Mouse (Mus musculus): ENCODE measurements around the gene Ski.

Ski gene

DNA sequence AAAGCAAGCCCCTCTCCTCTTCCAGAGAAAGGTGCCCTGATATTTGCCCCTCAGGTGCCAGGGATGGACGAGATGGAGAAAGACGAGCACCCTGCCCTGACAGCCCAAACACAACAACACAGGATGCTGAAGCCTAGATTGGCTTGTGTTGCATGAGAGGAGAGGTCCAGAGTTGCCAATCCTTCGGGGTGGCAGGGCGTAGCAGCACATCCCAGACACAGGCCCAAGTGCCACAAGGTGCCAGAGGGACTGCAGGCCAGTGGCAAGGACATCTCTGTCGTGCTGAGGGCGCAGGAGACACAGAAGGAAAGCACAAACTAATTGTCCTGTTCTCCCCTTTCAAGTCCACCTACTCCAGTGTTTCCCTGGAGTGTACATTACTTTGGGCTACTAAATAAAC lies 8.2 kb downstream of the Ski start:
- DNase-seq (ENCODE audit: low read depth) = no peak

DNA sequence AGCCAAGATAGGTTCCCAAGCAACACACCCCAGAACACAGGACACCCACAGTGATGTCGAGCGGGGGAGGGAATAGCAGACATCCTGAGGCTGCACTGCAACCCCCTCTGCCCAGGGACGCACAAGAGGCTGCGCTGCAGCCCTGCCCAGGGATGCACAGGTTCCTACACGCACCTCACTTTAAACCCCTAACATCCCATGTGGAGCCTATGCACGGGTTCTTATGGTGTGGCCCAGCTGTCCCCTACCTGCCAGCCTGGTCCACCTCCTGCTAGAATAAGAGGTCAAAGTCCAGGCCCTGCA lies 8.7 kb downstream of the Ski start:
- no peak for DNase-seq (ENCODE audit: low read depth)

DNA sequence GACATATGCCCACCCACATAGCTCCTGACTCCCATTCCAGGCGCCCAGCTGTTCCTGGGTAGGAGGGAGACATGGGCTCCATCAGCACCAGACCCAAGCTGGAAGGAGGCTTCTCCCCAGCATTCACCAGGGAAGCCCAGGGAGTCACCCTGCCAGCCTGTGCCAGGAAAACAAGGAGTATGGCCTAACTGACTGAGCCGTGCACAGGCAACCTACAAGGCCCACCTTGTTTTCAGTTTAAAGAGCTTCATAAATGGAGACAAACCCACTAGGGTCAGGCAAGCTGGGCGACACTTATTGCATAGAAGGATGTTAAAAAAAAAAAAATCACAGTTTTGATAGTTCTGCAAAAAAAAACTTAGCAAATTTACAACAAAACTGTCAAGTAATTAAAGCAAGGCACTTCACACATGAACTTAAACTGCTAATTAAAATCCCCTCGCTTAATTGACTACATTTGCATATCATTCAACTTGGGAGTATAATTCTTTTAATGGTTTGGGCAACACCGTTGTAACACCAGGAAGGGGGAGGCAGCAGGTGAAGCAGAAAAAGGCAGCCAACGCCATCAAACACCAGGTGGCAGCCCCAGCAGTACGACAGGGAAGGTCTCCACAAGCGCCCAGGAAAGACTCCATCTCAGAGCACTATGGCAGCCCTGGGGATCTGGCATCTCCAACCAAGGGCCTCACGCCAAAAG lies 9.2 kb downstream of the Ski start:
- no peak for DNase-seq (ENCODE audit: low read depth)

DNA sequence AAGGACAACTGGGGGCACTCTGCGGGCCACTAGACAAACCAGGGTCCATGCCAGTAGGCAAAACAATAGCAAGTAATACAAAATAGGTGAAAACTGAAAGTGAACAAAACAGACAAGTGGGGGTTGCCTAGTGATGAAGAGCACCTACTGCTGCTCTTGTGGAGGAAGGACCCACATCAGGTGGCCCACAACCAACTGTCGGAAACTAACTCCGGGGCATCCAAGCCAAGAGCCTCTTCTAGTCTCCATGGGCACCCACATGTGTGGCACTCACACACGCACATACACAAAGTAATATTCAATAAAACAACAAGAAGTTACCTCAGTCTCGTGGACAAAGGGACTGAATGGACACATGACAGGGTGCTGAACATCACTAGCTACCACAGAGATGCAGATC lies 12.9 kb downstream of the Ski start:
- DNase-seq (ENCODE audit: low read depth) = no peak

DNA sequence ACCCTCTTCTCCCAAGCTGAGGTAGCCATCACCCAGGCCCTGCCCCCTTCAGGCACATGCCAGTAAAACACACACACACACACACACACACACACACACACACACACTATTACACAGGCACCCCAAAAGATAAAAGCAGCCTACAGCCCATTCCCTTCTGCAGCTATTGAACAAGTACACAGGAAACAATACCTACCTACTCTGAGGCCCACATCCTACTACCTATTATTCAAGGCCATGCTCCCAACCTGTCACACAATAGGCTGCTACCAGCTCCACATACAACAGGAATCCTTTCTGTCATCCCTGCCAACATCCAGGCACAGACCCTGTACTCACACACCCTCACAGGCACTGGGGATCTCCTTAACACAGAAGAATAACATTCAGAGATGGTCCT lies 13.3 kb downstream of the Ski start:
- no peak for DNase-seq (ENCODE audit: low read depth)

DNA sequence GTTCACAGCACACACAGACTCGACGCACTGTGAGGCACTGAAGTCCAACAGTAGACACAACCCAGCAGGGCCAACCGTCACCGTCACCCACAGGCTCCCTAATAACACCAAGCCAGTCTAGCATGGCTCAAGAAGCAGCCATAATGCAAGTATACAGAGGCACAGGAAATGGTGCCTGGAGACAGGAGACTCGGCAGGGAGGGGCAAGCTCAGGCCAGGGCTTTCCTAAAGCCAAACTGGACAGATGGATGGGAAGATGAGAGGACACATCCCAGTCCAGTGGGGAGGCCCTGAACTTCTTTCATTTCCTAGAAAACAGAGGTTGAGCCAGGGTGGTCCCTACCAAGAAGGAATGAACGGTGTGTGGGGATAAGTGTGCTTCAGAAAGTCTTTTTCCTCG lies 13.8 kb downstream of the Ski start:
- no peak for DNase-seq (ENCODE audit: low read depth)

DNA sequence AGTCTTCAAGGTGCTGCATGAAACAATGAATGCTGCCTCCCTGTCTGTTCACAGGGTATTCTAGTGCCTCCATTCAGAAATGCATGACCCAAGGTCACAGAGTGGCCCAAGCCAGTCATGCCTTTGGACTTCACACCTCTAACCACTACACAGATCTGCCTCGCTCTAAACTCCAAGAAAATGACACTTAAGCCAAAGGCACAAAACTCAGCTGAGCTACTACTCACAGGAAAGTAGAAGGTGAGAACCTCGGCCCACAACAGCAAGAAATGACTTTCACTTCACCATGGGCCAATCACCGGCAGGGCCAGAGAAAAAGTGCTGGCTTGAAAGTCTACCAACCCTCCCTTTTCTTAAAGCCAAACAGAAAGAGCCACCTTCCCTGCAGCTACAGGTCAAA lies 14.6 kb downstream of the Ski start:
- no peak for DNase-seq (ENCODE audit: low read depth)

DNA sequence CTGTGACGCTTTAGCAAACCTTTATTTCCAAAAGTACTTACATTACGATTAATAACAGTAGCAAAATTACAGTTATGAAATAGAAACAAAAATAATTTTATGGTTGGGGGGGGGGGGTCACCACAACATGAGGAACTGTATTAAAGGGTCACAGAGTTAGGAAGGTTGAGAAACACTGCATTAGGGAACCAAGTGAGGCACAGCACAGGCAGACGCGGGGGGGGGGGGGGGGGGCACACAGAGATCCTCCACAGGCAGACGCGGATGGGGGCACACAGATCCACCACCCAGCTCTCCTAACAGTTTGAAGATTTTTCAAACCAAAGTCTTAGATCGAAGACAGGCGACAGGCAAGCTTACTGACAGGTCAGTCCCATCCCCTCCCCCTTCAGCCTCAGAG lies 15.9 kb downstream of the Ski start:
- no peak for DNase-seq (ENCODE audit: low read depth)

DNA sequence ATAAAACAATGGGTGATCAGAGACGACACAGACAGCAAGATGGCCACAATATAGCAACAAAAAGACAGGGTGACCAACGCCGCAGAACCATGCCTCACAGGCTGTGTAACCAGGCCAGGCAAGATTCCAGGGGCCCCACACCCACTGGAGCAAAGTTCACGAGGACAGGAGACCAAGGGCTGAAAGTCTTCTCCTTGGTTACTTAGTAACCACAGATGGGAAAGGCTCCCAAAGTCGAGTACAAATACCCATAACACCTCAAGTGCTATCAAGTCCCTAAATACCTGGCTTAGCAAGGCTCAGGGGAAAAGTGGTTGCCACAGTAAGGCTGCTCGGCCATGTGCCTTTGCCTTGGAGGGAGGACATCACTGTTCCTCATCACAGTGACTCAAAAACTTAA lies 16.5 kb downstream of the Ski start:
- no peak for DNase-seq (ENCODE audit: low read depth)

DNA sequence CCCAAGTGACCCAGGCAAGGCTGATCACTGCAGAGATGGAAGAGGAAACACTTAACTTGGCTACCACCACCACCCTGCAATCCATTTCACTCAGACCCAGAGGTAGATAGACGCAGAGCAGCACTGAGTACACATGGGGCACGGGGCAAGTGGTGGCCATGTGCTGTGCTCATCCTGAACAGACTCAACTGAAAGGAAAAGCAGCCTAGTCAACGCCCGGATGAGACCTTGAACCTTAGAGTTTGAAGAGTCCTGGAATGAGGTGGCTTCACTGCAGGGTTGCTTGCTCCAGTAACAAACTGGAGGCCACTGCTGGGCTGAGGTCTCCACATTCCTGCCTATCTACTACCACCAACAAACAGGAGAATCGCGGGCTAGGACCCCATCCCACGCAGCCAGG lies 20.6 kb downstream of the Ski start:
- DNase-seq (ENCODE audit: low read depth) = no peak

DNA sequence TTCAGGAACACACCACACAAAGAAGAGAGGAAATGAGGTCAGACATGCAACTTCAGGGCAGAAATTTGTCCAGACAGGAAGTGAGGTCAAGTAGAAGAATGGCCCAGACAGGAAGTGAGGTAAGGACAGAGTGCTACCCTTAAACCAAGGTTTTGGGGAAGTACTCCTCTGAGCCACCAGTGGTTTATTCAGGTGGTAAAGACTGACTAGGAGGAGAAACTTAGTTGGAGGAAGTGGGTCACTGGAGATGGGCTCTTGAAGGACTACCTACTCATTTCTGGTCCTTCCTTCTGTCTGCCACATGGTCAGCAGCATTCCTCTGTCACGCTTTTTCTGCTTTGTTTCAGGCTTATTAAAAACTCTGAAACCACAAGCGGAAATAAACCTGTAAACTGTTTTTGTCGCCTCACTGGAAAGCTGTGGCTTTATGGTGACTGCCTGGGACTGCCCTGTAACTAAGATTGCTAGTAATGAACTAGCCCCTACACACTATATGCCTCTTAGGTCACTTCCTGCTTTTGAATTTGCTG lies 21.5 kb downstream of the Ski start:
- no peak for DNase-seq (ENCODE audit: low read depth)

DNA sequence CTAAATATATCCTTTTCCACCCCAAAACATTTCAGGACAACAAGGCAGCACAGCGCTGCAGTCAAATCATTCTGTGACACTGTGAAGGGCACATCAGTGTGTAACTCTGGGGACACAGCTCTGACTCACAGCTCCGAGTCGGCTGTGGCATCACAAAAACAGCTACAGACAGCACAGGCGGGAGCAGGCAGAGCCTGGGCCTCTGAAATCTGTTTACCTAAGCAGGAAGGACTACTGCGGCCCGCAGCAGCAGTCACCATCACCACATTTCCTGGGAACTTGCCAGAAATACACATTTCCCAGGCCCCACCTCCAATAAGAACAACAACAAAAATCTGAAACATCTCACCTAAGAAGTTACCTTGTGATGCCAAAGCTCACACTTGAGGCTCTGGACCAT lies 24.7 kb downstream of the Ski start:
- no peak for DNase-seq (ENCODE audit: low read depth)

DNA sequence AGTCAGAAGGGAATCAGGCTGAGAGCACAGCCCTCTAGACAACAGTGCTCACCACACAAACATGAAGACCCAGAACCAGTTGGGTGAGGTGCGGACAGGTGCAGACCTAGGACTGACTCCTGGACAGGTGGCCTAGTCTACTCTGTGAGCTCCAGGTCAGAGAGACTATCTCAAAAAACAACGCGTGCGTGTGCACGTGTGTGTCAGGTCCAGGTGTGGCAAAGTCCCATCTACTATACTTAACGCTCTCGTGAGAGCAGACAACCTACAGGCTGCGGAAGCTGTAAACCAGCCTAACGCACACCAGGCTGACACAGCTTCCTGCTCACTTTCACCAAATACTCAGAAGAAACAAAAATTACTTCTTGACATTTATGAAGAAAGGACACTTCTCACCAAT lies 27.2 kb downstream of the Ski start:
- DNase-seq (ENCODE audit: low read depth) = no peak

DNA sequence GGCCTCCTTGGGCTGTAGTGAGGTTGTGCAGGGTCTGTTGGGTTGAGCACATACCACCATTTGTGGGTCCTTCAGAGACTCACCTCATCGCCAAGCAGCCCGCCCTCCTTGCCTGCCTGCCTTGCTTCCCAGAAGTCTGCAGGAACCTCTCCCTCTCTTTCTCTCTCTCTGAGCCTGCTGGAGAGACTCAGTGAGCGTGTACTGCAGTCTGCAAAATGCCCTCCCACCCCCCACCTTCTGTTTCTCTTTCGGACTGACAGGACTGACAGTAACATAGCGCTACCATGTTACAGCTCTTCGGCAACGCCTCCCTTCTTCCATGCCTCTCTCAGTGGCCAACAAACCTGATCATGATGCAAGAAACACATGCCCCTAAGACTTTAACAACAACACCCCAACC lies 32.1 kb downstream of the Ski start:
- no peak for DNase-seq (ENCODE audit: low read depth)

DNA sequence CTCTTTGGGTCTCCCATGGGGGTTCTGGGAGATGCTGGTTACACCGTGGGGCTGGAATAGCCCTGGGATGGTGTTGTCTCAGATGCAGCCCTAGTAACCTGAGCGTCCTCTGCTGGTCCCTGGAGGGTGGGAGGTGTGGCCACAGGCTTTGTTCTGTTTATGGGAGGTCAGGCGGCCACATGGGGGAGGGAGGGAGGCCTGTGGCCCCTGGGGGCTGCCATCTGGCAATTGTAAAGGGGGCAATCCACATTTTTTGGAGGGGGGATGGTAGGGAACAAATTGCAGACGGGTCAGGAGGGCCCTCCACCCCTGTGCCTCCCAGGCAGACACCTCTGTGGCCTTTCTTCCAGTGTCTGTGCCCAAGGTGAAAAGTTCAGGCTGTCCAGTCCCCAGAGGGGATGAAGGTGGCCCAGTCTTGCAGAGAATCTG lies 32.7 kb downstream of the Ski start:
- no peak for DNase-seq (ENCODE audit: low read depth)

DNA sequence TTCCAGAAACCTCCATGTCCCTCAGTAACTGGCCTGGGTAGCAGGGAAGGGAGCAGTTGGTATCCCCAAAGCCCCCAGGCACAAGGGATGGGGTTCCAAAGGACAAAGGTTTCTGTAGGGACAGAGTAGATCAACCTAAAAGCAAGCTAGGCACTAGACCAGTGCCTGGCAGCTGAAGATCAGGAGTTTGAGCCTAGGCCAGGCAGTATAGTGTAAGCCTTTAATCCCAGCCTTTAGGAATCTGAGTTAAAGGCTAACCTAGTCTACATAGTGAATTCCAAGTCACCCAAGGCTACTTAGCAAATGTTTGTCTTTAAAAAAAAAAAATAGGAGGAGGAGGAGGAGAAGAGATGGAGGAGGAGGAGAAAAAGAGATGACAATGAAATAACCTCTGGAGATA lies 33.6 kb downstream of the Ski start:
- no peak for DNase-seq (ENCODE audit: low read depth)

DNA sequence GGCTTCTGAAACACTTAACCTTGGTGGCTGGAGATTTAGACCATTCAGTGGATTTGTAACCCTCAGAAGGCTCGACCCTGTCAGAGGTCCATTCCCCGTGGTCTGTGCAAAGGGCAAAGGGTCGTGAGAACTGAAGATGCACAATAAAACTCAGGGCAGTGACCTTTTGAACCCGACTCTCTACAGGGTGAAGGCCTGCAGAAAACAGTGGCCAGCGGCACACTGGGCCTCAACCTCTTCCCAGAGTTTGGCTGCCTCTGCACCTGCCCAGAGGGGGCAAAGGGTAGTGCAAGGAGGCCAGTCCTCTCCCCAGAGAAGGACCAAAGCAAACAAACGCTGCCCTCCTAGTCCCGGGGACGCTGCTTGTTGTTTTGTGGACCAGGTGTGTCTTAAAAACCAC lies 34.1 kb downstream of the Ski start:
- DNase-seq (ENCODE audit: low read depth) = no peak

DNA sequence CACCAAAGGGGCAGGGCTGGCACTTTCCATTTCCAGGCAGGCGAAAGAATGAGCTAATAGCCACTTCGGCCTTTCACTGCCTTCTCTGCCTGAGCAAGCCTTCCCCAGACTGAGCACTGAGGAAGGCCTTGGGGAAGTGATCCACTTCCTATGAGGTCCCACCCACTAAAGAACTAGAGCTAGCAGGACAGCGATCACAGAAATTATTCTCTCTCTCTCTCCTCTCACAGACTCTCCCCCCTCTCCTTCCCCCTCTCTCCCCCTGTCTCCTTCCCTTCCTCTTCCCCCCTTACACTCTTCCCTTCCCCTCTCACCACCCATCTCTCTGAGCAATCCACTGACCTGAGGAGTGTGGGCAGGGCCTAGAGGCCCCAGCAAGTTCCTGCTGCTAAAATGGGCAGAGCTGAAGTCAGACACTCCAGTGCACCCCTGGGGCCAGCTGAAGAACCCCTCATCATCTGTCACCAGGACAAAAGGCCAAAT lies 35.2 kb downstream of the Ski start:
- DNase-seq (ENCODE audit: low read depth) = no peak

DNA sequence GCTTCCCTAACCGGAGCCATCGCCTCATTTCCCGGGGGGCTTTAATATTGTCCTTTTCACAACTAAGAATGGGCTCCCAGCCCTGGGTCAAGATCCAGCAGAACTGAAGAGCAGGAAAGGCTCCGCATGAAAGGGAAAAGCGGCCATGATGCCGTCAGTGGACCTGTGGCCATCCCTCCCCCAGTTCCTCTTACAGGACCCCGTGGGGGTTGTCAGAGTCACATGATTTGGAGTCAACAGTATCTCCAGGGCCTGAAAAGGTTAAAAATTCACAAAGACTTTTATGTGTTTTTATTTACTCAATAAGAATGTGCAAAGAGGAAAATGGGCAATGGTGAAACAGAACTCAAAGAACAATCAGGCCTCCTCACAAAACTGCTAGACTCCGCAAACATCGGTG lies 36.5 kb downstream of the Ski start:
- no peak for DNase-seq (ENCODE audit: low read depth)

DNA sequence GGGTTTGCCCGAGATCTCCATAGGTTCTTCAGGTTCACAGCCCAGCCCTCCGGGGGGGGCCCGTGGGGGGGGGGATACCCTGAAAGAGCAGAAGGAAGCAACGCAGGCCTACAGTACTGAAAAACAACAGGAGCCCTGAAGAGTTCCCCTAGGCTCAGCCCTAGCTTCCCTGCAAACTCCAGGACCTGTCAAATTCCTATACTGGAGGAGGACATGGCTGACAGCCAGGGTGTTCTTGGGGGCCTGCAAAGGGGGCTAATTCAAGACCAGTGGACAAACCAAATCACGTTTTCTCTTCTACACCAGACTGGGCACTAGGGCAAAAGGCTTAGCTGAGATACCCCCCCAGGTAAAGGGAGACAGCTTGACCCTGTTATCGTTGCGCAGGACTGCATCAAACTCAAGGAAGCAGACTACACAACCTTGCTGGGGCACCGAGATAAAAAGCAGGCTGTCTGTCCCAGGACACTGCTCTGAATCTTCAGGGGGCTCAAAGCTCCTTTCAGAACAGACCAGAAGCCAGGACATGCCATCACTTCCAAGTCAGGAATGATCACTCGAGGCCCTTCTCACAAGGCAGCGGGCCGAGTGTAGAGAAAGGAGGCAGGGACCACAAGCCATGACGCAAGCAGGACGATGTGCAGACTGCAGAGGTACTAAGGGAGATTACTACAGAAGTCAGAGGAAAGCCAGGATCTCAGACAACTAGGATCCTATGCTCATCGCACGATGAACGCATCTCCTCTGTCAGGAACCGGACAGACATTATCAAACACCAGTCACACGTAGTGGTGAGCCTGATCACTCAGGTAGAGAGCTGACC lies 37.9 kb downstream of the Ski start:
- no peak for DNase-seq (ENCODE audit: low read depth)

DNA sequence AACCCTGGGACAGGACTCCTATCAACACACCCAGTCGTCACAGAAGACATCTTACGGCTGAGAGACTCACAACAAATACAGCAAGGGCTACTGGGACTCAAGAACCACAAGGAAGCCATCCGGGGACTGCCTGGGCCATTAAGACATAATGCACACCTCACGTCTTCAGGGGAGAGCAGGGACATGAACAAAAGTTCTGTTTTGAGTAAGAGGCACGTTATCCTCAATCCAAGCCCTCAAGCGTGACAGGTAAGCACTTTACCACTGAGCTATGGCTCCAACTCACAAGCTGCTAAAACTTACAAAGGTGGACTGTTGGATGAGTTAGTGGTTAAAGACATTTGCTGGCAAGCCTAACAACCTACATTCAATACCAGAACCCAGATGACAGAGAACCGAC lies 39.2 kb downstream of the Ski start:
- DNase-seq (ENCODE audit: low read depth) = no peak

DNA sequence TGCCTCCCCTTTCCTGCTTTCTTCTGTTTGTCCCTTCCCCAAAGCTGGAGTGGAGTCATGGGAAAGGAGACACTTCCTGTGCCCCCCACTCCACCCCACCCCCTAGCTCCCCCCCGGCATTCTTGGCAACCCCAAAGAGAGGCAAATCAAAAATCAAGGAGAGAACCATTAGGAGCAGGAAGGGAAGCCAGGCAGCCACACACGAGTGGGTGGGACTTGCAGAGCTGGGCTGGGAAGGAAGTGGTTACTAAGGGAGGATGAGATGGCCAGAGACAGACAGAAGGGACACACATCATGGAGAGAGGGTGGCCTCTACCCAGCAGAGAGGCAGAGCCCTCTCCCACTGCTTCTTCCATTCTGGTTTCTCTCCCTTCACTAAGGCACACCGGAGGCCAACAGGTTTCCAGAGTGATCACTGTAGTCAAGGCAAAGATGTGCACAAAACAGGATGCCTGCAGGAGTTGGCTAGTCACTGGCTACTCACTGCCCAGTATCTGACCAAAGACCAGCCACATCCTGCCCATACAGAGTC lies 43.3 kb downstream of the Ski start:
- no peak for DNase-seq (ENCODE audit: low read depth)

DNA sequence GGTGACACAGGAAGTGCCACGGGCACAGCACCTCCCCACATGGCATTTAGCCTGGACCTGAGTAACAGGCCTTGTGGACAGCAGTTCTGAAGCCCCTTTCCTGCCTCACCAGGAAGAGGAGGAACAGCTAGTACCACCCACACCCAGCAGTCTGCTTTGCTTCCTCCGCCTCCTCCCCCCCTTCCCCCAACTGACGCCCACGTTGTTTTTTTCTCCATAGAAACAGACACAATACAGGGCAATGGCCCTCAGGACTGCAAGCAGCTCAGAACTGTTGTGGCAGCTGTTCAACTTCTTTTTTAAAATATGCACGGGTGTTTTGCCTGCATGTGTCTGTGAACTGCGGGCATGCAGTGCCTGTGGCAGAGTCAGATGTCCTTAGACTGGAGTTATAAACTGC lies 44.1 kb downstream of the Ski start:
- DNase-seq (ENCODE audit: low read depth) = peak; percentile 56

Measured in c-Kit-positive CD71-negative TER-119-negative erythroid progenitor cells, embryonic 14.5 days (primary cell).